Mouse (Mus musculus): Measurements from ENCODE around the gene Lingo4.

Lingo4 gene

DNA sequence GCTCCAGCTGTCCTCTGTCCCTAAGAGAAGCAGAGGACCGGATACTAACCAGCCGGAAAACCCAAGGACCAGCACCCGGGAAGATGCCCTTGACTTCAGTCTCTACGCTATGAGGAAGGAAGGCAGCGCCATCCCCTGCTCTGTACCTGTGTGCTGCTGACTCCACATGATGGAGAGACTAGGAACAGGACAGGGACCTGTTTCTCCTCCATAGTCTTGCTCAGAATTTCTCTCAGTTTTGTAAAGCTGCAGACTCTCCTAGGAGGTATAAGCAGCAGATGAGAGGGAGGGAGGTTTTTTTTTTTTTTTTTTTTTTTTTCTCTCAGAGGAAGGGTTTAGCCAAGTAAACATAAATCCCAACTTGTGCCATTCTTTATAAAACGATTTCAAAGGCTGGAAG, at the start of gene Lingo4:
Gene Lingo4, plus strand, starts transcription at position 301 of the 400 bp plus-strand sequence.
- DNase-seq: no peak

- DNase-seq: no peak
Measured at GRCm38 (mm10) chr3:94360812-94361211, 37.5 kb upstream of the Lingo4 start.

DNA sequence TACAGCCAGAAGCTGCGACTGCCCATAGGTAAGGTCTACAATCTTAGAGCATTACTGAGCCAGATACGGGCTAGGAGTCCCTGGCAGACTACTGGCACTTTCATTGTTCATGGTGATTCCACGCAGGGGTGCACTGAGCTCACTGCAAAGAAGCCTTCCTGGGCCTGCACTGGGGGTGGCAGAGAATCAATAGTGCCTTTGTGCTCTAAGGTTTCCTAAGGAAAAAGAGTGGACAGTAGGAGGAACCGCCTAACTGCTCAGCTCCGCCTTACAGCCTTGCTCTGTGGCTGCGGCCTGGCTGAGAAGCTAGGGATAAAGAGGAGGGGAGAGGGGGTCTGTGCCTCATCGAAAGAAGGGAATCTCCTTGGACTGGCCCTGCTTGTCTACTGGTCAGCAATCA, 36.2 kb upstream of the Lingo4 start, which contains the start of gene C2cd4d:
Gene C2cd4d, plus strand, starts transcription at position 301 of the 400 bp plus-strand sequence.
- DNase-seq: no peak

- DNase-seq: peak; percentile 78 to 80
Measured at GRCm38 (mm10) chr3:94363291-94364153, 34.8 kb upstream of the Lingo4 start.

DNA sequence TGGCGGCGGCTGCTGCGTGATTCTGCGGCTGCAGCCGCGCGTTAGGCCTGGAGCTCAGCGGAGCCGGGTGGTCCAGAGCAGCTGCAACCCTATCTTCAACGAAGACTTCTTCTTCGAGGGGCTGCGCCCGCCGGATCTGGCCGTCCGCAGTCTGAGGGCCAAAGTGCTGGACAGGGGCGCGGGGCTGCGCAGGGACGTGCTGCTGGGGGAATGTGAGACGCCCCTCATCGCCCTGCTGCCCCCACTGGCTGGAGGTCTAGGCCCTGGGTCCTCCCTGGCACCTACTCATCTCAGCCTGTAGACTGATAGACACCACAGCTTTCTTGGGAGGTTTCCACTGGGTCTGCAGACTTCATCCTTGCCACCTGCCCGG, 34.2 kb upstream of the Lingo4 start:
- peak in 1 of 2 experiments; percentile 46 for DNase-seq

GRCm38 (mm10) chr3:94366761-94367160, 31.6 kb upstream of the Lingo4 start:
- DNase-seq: peak; percentile 85

DNA sequence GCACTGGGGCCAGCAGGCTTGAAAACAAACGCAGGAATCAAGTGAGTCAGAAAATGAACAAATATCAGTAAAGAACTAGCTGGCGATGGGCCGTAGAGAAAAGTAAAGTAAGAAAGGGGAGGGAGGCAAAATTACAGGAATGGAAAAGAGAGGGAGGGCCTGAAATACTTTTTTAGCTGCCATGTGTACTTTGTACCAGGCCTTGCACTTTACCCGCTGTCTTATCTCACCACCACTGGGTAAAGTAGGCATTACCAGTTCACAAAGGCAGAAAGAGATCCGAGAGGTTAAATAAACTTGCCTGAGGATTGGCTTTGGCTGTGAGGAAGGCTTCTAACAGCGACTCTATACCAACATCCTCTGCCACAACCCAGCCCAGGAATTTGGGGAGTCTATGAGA, 30.8 kb upstream of the Lingo4 start:
- no peak for DNase-seq

- no peak for DNase-seq
Measured at GRCm38 (mm10) chr3:94368631-94369030, 29.7 kb upstream of the Lingo4 start.

GRCm38 (mm10) chr3:94369709-94370108, 28.6 kb upstream of the Lingo4 start:
- no peak for DNase-seq

DNA sequence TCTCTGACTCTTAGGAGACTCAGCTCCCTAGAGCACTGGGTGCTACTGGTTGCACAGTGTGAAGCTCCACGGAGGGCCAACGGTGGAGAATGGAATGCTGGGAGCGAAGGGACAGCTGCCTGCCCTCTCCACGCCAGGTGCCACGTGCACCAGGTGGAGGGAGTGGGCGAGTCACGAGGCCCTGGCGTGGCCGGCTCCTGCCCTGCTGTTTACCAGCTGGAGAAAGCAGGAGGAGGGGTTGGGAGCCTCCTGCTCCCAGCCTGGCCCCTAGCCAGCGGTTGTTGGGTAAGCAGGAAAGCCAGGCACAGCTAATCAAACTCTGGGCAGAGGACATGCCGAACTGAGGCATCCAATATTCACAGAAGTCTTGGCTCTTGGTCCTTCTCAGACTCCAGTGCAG, 26.7 kb upstream of the Lingo4 start:
- DNase-seq: peak; percentile 53 to 79

DNA sequence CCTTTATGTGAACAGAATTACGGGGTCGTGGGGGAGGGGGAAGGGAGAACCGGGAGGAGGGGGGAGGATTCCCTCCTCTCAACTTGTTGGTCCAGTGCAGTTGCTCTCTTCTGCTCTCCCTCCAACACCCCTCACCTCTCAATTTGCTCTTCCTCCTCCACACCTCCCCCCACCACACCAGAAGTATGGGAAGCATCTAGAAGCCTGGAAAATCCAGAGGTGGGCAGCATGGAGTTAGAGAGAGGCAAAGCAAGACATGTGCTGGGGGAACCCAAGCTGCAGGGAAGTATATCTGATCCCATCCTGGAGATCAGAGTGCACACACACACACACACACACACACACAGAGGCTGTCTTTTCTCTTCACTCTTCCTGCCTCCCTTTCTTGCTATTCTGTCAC, 26.3 kb upstream of the Lingo4 start:
- no peak for DNase-seq

- peak; percentile 61 to 74 for DNase-seq
Measured at GRCm38 (mm10) chr3:94372641-94373040, 25.7 kb upstream of the Lingo4 start, which contains the start of gene Rorc. Gene Rorc (plus strand): TSS chr3:94372794.

GRCm38 (mm10) chr3:94373090-94373489, 25.2 kb upstream of the Lingo4 start:
- DNase-seq: peak; percentile 23 to 35

DNA sequence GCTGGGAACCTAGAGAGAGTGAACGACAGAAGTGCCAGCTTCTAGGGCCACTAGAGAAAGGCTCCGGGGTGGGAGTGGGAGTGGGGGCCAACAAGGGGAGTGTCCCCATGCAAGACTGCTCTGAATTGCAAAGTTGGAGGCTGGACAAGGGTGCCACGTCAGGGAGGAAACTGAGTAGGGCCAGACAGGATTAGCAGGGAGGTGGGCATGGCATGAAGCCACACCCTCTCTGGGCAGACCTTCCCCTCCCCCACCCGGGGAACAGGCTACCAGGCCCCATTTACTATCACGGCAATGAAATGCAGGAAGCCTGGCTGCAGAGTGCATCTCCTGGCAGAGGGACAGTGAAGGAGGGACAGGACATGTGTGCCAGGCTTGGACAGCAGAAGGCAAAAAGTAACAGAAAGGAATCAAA, 24.7 kb upstream of the Lingo4 start:
- peak; percentile 53 to 69 for DNase-seq

GRCm38 (mm10) chr3:94374636-94375035, 23.7 kb upstream of the Lingo4 start:
- DNase-seq: no peak

- peak; percentile 25 to 40 for DNase-seq
Measured at GRCm38 (mm10) chr3:94375146-94375545, 23.2 kb upstream of the Lingo4 start.

GRCm38 (mm10) chr3:94375861-94376260, 22.5 kb upstream of the Lingo4 start:
- no peak for DNase-seq

GRCm38 (mm10) chr3:94377028-94377923, 21.0 kb upstream of the Lingo4 start:
- DNase-seq: no peak

DNA sequence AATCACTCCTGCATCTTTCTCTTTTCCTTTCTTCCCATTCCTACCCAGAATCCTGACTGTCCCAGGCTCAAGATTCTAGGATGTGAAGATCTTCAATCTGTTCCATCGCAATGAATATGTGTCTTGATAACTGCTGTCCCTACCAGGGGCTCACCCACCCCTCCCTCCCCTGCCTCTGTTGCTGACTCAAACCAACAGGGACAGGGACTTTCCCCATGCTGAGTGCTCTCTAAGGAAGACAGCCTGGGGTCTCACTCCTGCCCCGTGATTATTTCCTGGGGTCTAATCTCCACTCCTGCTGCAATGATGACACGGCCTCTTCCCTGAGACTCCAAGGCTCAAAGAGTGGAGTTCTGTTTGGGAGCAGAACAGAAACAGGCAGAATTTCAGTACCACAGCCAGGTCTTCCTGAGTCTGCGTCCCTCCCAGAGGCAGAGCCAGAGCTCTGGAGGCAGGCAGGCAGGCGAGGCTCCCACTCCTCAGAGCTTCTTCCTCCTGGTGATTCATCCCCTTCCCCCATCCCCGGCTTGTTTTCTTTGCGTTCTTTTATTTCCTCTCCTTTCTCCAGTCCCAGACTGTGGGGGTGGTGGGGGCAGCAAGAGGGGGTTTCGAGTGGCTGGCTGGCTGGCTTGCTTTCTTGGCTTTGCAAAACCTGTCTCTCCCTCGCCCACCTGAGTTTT, 18.3 kb upstream of the Lingo4 start:
- DNase-seq: no peak

GRCm38 (mm10) chr3:94382308-94382707, 16.0 kb upstream of the Lingo4 start:
- no peak for DNase-seq

- no peak for DNase-seq
Measured at GRCm38 (mm10) chr3:94383476-94383875, 14.8 kb upstream of the Lingo4 start.

DNA sequence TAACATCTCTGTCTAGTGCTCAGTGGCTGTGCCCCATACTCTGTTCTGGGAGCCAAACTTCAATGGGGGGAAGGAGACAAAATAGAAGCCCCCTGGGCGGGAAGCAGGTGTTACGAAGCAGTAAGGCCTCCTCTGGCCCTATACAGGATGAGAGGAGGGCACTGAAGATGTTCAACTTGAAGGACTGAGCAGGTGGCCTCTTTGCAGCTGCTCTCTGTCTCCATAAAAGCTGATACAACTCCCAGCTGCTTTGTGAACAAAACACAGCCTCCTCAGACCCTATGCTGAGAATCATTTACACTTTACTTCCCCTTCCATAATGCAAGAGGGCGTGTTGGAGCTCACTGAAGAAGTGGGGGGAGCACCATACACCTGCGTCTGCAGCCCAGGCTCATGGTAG, 11.6 kb upstream of the Lingo4 start:
- no peak for DNase-seq

GRCm38 (mm10) chr3:94387391-94387790, 10.9 kb upstream of the Lingo4 start:
- DNase-seq: no peak

Data from cerebellum, postnatal 25 days (tissue).